Mouse (Mus musculus) gastrocnemius, postnatal 4 days (tissue): Measurements from ENCODE around the gene Olfr1360. TPM values are rescaled to one million over a fixed set of nuclear protein-coding genes. Genes with fewer than 3 reads are reported as not detected.

ENCODE experiments used
- DNase-seq, 2 experiments: peaks; one replicate each; pipeline ENCODE4 v3.0.0; 2021 to 2022; ENCODE audit warnings: low spot score in 2 of 2, mixed read lengths in 2 of 2
- microRNA-seq: library from miRNA; unstranded; fragments of <30 nt; microRNA quantifications from one replicate; pipeline ENCODE4 v1.2.0, GENCODE M21; 2021
- total RNA-seq, 2 experiments: library from RNA; stranded (reverse); gene quantifications; 2 replicates each; pipeline ENCODE4 v1.2.3; 2021

Olfr1360 gene
- total RNA-seq, 2 experiments from 2014 or later, result not detected

GRCm38 (mm10) chr13:21663286-21663685 is 13.9 kb downstream of the Olfr1360 start, which contains the start of gene Olfr1361:
TSS of gene Olfr1361 (minus strand) at chr13:21663386.
- DNase-seq, result no peak

DNA sequence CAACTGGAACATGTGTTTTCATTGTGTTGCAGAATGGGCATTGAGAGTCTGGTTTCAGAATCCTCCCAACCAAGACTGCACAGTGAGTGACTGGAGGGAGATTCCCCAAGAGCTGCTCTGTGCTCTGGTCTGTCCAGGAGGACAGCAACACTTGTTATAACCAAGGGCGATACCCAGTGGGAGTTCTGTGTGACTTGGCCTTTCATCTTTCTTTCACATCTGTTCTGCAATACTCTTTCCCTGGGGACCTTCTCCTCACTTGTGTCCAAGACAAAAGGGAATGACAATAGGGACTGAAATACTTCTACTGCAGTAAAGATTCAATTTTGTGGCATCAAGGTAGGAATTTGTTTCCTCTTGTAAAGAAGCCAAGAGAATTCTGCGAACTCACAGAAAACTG is 34.8 kb downstream of the Olfr1360 start, which contains the start of gene Olfr11:
Gene Olfr11 (minus strand): TSS at position 101 of the 400 bp plus-strand sequence.
- DNase-seq, result no peak

Small RNA genes within 50 kb of the gene (microRNA-seq; reads per million reads assigned to microRNA genes)
- gene Gm44357 (not detected), gene Gm44367 (not detected)

Other genes with a start within 250 kb of the Olfr1360 start
- gene Pgbd1, start 236.3 kb downstream of the Olfr1360 start, total RNA-seq, result under 1 TPM; 0.29 to 0.49 TPM
- gene Zscan26, start 223.7 kb downstream of the Olfr1360 start, total RNA-seq, result 10 to 100 TPM; 18.3 to 19.0 TPM
- under 1 TPM; 0.41 to 0.81 TPM for gene Nkapl, start 208.9 kb downstream of the Olfr1360 start, total RNA-seq
- gene Zkscan4, start 198.5 kb downstream of the Olfr1360 start, total RNA-seq, result 1 to 10 TPM; 1.2 to 1.5 TPM
- not detected for gene Gm10065, start 198.0 kb downstream of the Olfr1360 start, total RNA-seq
- gene AK157302, start 182.2 kb downstream of the Olfr1360 start, total RNA-seq, result 10 to 100 TPM; 10.2 to 12.5 TPM
- gene Gm11273, start 176.0 kb downstream of the Olfr1360 start, total RNA-seq, result 10 to 100 TPM; 76.0 to 91.1 TPM
- 10 to 100 TPM; 15.0 to 15.6 TPM for gene Zkscan8, start 146.3 kb downstream of the Olfr1360 start, total RNA-seq
- not detected for gene Olfr1366, start 134.6 kb downstream of the Olfr1360 start, total RNA-seq
- not detected for gene Olfr1535, start 117.5 kb downstream of the Olfr1360 start, total RNA-seq
- not detected for gene Olfr1364, start 95.6 kb downstream of the Olfr1360 start, total RNA-seq
- not detected for gene Olfr1362, start 63.4 kb downstream of the Olfr1360 start, total RNA-seq
- gene Olfr11, start 34.9 kb downstream of the Olfr1360 start, total RNA-seq, result not detected
- gene Olfr1361, start 14.0 kb downstream of the Olfr1360 start, total RNA-seq, result not detected
- gene Olfr1359, start 20.7 kb upstream of the Olfr1360 start, total RNA-seq, result not detected
- gene Hist1h2bl, start 38.7 kb upstream of the Olfr1360 start, total RNA-seq, result 100 to 1,000 TPM; 362 to 482 TPM
- 100 to 1,000 TPM; 297 to 368 TPM for gene Hist1h2ai, start 39.0 kb upstream of the Olfr1360 start, total RNA-seq
- 100 to 1,000 TPM; 508 to 651 TPM for gene Hist1h3h, start 40.3 kb upstream of the Olfr1360 start, total RNA-seq
- gene Hist1h2bm, start 44.6 kb upstream of the Olfr1360 start, total RNA-seq, result 100 to 1,000 TPM; 101 to 150 TPM
- gene Hist1h4j, start 57.7 kb upstream of the Olfr1360 start, total RNA-seq, result 10 to 100 TPM; 70.8 to 87.9 TPM
- 1,000 to 10,000 TPM in 1 of 2 experiments, 100 to 1,000 TPM in 1; 854 to 1,164 TPM for gene Hist1h4k, start 73.1 kb upstream of the Olfr1360 start, total RNA-seq
- gene Hist1h2ak, start 76.4 kb upstream of the Olfr1360 start, total RNA-seq, result 100 to 1,000 TPM; 131 to 185 TPM
- gene Hist1h2bn, start 76.7 kb upstream of the Olfr1360 start, total RNA-seq, result 100 to 1,000 TPM; 211 to 286 TPM
- 100 to 1,000 TPM; 246 to 294 TPM for gene Hist1h1b, start 103.2 kb upstream of the Olfr1360 start, total RNA-seq
- 100 to 1,000 TPM; 398 to 496 TPM for gene Hist1h3i, start 106.0 kb upstream of the Olfr1360 start, total RNA-seq
- 100 to 1,000 TPM in 1 of 2 experiments, 10 to 100 TPM in 1; 82.7 to 102 TPM for gene Hist1h2an, start 109.8 kb upstream of the Olfr1360 start, total RNA-seq
- gene Hist1h2bp, start 110.1 kb upstream of the Olfr1360 start, total RNA-seq, result 100 to 1,000 TPM; 143 to 201 TPM
- gene Hist1h2bq, start 132.8 kb upstream of the Olfr1360 start, total RNA-seq, result 100 to 1,000 TPM; 278 to 369 TPM
- 100 to 1,000 TPM; 431 to 590 TPM for gene Hist1h2ao, start 133.1 kb upstream of the Olfr1360 start, total RNA-seq
- 100 to 1,000 TPM; 582 to 750 TPM for gene Hist1h4m, start 134.3 kb upstream of the Olfr1360 start, total RNA-seq
- gene Hist1h4n, start 154.8 kb upstream of the Olfr1360 start, total RNA-seq, result 100 to 1,000 TPM in 1 of 2 experiments, 10 to 100 TPM in 1; 93.9 to 147 TPM
- 100 to 1,000 TPM; 215 to 300 TPM for gene Hist1h2ap, start 156.1 kb upstream of the Olfr1360 start, total RNA-seq
- gene Hist1h2br, start 156.3 kb upstream of the Olfr1360 start, total RNA-seq, result 100 to 1,000 TPM; 275 to 365 TPM